Mouse (Mus musculus) embryo, embryonic 9.5 days (tissue): ENCODE data around the gene Col16a1.

Experiments
- DNase-seq: peaks from one replicate; pipeline ENCODE4 v3.0.0-alpha.2; 2017; ENCODE audit errors: extremely low spot score

Gene Col16a1

GRCm38 (mm10) chr4:130047331-130048202 lies at the start of gene Col16a1:
Gene Col16a1, plus strand, starts transcription at chr4:130047840.
- peak; percentile 83 for DNase-seq

- no peak for DNase-seq
Observed at GRCm38 (mm10) chr4:129998124-129998523, 49.5 kb upstream of the Col16a1 start.

GRCm38 (mm10) chr4:130001710-130002109 lies 45.9 kb upstream of the Col16a1 start:
- no peak for DNase-seq

DNA sequence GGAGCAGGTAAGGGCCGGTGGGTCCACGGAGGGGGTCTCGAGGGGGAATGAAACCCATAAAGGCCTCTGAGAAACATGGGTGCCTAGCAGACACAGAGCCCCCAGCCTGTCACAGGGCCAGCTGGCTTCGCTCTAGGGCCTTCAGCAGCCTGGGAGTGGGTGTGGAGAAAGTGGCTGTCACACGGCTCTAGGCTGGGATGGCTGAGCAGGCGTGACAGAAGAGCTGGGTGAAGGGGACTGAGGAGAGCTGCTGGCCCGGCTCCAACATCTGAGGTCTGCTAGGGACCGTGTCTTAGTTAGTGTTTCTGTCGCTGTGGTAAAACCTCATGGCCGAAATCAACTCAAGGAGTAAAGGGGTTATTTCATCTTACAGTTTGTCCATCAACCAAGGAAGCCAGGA lies 45.5 kb upstream of the Col16a1 start:
- no peak for DNase-seq

DNA sequence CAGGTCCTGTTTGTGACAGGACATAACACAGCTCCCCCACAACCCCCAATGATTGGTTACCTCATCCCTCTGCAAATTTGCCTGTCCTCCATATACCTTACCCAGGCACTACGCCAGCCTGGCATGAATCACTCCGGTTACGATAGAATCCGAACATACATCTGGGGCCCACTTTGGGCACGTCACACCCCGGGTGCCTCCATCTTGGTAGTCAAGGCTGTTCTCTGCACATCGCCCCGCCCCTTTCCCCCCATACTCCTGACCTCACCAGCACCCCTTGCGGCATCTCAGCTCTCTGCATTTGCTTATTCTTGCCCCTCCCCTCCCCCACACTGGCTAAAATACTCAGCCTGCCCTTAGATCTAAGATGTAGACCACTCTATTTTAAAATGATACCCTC lies 42.0 kb upstream of the Col16a1 start:
- DNase-seq = no peak

- DNase-seq = peak; percentile 53
Observed at GRCm38 (mm10) chr4:130006533-130006932, 41.1 kb upstream of the Col16a1 start.

DNA sequence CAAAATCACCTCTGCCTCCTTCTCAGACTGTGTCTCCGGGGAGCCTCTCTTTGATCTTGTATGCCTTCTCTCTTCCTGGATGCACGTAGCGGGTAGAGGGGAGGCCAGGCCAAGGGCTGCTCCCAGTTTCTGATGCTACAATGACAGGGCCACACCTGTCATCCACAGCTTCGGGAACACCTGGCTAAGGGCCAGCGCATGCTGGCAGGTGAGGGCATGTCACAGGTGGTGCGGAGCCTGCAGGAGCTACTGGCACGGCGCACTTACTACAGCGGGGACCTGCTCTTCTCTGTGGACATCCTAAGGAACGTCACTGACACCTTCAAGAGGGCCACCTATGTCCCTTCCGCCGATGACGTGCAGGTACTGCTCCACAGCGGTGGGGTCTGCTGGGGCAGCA lies 38.6 kb upstream of the Col16a1 start:
- DNase-seq = no peak

DNA sequence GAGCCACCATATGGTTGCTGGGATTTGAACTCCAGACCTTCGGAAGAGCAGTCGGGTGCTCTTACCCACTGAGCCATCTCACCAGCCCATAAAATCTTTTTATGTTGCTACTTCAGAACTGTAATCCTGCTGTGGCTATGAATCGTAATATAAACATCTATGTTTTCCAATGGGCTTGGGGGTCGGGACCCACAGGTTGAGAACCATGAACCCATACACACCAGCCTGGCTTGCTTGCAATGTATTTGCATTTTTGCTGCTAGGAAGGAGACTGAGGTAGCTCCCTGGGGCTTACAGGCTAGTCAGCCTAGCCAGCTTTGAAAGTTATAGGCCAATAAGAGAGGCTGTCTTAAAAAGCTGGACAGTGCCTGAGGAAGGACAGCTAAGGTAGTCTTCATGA lies 36.9 kb upstream of the Col16a1 start:
- no peak for DNase-seq

DNA sequence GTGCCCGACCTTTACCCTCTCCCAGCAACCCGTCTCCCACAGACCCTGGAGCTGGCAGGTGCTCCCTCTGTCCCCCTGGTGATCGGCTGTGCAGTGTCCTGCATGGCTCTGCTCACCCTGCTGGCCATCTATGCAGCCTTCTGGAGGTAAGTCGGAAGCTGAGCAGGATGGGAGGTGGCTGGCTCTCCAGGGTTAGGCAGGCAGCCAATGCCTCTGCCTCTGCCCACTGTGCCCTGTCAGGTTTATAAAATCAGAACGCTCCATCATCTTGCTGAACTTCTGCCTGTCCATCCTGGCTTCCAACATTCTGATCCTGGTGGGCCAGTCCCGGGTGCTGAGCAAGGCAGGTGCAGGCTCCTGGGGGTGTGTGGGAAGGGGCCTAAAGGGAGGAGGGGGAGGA lies 35.4 kb upstream of the Col16a1 start:
- DNase-seq = no peak

- DNase-seq = no peak
Observed at GRCm38 (mm10) chr4:130013111-130013510, 34.5 kb upstream of the Col16a1 start.

DNA sequence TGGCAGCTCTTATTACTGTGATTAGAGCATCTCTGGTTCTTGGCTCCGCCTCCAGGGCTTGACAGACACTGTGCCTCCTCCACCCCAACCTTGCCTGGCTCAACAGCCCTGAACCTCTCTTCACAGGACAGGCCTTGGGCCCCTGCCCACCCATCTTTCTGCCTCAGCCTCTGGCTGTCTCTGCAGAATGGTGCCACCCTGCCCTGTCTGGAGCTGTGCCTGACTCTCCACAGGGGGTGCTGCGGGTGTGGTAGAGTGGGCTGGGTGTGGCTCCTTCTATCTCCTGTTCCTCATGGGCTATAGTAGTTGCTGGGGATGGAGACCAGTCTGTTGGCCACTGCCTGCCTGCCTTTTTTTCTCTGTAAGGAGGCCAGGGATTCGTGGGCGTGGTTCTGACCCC lies 31.6 kb upstream of the Col16a1 start:
- no peak for DNase-seq

GRCm38 (mm10) chr4:130017036-130017674 lies 30.5 kb upstream of the Col16a1 start:
- no peak for DNase-seq

GRCm38 (mm10) chr4:130022952-130023351 lies 24.7 kb upstream of the Col16a1 start:
- DNase-seq = no peak

DNA sequence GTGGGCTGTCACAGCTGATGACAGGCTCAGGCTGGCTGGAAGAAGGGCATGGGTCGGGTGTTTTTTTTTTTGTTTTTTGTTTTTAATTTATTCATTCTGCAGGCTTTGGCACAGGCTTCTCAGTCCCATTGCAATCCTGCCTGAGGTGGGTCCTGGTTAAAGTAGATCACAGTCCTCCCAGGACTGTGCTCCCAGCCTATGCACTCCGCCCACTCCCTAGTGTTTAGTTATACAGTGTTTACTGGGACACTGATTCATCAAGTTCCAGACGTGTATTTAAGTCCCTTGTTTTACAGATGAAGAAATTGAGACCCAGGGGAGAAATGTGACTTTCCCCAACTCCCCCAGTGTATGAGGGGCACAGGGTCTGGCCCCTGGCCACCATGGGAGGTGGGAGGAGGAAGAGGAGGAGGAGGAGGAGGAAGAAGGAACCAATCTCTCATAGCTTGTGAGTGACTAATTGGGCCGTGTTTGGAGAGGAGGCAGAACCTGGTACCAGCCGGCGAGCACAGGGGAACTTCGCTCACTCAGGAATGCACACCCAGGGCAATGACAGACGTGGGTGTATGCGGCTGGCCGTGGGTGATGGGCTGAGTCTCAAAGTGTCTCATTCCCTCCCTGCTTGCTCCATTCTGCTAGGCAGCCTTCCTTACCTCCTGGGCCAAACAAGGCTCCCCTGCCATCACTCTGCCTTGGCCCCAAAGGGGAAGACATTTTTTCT lies 24.0 kb upstream of the Col16a1 start:
- no peak for DNase-seq

- DNase-seq = no peak
Observed at GRCm38 (mm10) chr4:130025544-130025943, 22.1 kb upstream of the Col16a1 start.

- DNase-seq = no peak
Observed at GRCm38 (mm10) chr4:130031146-130031545, 16.5 kb upstream of the Col16a1 start.

DNA sequence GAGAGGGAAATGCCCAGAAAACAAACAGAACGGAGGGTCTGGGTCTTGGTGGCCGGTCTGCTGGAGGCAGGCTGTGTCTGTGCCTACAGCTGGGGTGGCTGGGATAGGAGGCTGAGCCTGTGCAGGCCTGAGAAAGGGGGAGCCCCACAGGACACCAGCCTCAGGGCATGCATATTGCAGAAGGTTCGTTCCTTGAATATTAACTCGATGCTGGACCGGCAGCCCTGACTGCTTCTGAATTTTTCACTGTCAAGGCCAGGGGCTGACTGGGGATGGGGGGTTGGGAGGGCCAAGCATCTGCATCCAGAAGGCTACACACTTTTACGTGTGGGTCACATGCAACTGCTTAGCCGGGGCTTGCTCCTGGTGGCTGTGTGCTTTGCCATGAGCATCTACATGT lies 14.1 kb upstream of the Col16a1 start:
- DNase-seq = no peak

DNA sequence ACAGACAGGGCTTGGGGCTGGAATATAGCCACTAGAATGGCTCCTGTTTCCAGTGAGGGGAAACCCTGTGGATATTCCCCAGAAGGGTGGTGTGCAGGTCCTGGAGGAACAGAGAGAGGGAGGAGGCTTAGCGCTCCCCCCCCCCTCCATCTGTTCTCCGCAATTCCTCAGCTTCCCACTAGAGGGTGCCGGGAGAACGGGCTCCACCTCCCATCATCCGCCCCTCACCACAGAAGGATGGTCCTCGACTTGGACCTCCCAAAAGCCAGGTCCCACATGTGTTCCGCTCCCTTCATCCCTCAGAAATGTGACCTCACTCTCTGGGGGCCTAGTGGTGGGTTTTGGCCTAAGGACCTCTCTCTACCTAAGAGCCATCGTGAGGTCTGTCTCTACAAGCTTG lies 11.5 kb upstream of the Col16a1 start:
- peak; percentile 65 for DNase-seq

GRCm38 (mm10) chr4:130036573-130037401 lies 10.9 kb upstream of the Col16a1 start:
- DNase-seq = peak; percentile 37

DNA sequence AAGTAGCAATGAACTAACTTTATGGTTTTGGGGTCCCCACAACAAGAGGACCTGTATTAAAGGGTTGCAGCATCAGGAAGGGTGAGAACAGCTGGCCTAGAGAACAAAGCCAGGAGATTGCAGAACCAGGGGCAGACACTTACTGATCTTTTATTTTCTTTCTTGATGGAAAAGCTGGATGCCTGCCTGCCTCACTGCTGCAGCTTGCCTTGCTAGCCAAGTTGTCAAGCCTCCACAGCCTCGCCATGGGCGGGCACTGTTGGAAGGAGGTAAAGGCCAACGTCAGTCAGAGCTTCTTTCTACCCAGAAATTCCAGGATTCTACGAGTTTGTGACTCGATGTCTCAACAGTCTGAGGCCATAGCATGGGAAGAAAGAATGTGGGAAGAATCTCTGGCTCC lies 8.3 kb upstream of the Col16a1 start:
- DNase-seq = no peak

DNA sequence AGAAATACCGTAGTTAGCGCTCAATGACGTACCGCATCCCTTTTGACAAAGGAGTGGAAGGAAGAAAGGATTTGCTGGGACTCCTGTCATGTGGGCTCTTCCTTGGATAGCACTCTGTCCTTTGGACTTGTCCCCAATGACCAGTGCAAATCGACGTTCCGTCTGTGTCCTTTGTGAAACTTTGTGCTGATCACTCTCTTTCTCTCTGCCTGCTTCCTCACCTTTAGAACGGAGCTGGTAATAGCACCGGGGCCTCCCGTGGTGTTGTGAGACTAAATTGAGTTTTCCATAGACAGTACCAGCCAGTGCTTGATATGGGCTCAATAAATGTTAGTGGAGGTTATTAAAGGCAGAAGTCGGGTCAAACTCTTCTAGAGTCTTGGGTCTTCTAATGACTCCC lies 6.6 kb upstream of the Col16a1 start:
- no peak for DNase-seq

DNA sequence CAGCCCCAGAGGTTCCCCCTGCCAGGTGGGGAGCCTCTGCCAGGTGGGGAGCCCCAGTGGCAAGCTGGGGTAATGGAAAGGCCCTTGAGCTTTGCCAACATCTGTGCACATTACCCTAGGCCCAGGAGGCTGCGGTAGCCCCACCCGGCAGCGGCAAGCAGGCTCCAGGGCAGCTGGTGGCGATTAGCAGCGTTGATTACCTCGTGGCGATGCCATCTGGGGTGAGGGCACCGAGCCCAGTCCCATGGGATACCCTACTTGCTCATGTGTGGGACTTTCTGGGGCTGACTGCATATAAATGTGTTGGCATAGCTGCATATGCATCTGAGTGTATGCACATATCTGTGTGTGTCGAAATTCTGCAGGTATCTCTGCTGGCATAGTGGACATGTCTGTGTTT lies 3.4 kb upstream of the Col16a1 start:
- no peak for DNase-seq
